Mouse (Mus musculus) activated CD4-positive, CD25-positive, alpha-beta regulatory T cell, adult 9 weeks (primary cell): Measurements from ENCODE around the gene Ipo4. TPM values are rescaled to one million over a fixed set of nuclear protein-coding genes. Genes with fewer than 3 reads are reported as not detected.

Source experiments
- polyA plus RNA-seq: library from polyadenylated mRNA; unstranded; fragments of 100-300 nt; shearing (Covaris generic); gene quantifications from one replicate; pipeline ENCODE4 v1.2.1, GENCODE M21; 2017

The Ipo4 gene
- polyA plus RNA-seq, result 74.4 TPM

GRCm38 (mm10) chr14:55635523-55636007 is at the start of gene Ipo4:
Gene Ipo4 (minus strand): TSS chr14:55635957.

DNA sequence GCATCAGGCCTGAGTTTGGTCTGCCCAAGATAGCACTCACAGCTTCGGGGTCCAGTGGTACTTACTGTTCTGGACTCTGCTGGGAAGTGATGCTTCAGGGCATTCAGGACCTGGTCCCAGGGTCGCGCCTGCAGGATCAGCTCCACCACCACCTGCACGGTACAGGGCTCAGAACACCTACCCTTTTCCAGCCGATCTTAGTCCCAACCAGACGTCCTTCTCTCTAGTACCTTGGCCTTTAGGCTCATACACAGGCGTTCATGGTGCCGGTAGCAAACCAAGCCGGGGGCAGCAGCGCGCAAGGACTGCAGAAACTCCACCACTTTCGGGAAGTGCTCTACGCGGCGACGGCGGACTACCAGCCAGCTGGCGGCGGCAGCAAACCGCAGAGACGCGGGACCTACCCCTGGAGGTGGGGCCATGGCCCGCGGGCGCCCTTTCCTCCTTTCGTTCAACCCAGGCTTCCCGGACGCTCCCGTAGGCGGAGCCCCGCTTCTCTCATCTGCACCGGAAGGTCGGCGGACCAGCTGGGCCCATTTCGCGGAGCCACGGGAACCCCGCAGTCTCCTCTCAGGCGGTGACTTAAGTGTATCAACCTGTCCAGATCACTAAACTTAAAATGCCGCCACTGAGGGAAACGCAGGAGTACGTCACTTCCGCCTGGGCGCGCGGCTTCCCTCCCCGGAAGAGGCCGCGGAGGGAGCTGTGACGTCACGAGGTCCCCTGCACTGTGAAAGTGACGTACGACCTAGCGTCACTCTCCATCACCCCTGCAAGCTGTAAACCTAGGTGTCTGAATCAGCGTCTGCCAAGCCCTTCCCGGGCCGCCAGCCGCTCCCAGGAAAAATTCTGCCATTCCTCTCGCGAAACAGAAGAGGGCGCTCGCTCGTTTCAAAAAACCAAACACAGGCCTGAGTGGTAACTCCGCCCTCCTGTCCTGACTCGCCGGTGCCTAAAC is 45.7 kb upstream of the Ipo4 start, which contains the start of gene Tinf2:
Gene Tinf2 (minus strand): TSS at position 661 of the 958 bp plus-strand sequence.

DNA sequence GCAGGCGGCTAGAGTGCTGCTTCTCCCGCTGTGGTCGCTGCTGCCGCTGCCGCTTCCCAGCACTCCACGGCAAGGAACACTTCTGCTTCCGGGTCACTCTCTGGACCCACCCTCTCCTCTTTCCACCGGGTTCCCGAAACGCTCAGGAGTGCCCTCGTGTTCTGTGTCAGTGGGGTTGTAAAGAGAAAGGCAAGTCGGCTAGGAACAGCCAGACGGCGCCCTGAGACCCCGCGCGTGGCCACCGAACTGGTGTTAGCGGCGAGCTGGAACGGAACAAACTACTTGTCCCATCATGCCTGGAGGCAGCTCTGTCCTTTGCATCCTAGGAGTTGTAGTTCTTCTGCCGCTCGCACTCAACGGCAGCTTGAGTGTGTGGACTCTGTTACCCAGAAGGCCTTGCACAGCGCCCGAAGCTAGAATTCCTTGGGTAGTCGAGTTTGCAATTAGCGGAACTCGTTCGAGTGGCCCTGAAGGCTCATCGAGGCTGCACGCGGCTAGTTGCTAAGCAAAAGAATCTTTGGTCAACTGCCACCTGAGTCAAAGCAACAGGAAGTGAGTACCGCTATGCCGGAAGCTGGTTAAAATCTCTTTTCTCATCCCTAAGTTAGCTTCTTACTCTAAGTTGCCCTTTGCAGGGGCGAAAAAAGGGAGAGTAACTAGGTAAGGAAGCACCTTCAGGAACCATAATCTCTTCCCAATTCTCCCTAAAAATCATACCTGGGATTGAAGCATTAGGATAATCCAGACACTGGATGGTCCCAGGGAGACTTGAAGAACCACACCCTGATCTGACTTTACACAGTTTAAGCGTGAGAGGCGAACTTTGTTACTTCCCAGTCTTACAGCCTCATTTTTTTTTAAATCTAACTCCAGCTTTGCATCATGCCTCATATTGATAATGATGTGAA is 36.3 kb upstream of the Ipo4 start, which contains the start of the genes Gmpr2 and Nedd8:
Gene Gmpr2 (plus strand): TSS at position 109 of the 908 bp plus-strand sequence.
Gene Nedd8 (minus strand): TSS at position 292 of the 908 bp plus-strand sequence.

GRCm38 (mm10) chr14:55659960-55660573 is 24.3 kb upstream of the Ipo4 start, which contains the start of gene Mdp1:
Gene Mdp1 (minus strand): TSS chr14:55660508.

GRCm38 (mm10) chr14:55649884-55650283 is 14.1 kb upstream of the Ipo4 start, which contains the start of gene Tssk4:
Gene Tssk4 (plus strand): TSS chr14:55650184.

GRCm38 (mm10) chr14:55643060-55643907 is 7.5 kb upstream of the Ipo4 start, which contains the start of gene Tm9sf1:
Gene Tm9sf1 (minus strand): TSS chr14:55643806.

DNA sequence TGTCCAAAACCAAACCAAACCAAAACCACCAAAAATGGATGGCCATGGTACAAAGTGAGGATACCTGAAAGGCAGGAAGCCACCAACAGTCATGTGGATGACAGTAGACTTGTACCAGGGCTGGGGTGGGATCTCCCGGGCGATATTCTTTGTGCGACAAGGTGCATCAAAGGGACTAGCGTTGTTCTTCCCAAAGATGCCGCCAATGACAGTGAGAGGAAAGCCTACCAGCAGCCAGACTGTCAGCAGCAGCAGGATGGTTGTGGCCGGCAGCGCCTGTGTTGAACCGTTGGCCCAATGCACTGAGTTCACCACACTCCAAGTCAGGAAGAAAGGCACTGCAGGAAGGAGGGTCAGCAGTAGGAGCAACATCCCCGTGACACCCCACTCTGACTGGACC is 2.0 kb upstream of the Ipo4 start, which contains the start of gene Gm49378:
Gene Gm49378 (minus strand): TSS at position 101 of the 400 bp plus-strand sequence.

GRCm38 (mm10) chr14:55617822-55618221 is 17.9 kb downstream of the Ipo4 start, which contains the start of gene Rec8:
Gene Rec8 (plus strand): TSS chr14:55618037.

GRCm38 (mm10) chr14:55603271-55603632 is 32.5 kb downstream of the Ipo4 start, which contains the start of gene Irf9:
Gene Irf9 (plus strand): TSS chr14:55603571.

DNA sequence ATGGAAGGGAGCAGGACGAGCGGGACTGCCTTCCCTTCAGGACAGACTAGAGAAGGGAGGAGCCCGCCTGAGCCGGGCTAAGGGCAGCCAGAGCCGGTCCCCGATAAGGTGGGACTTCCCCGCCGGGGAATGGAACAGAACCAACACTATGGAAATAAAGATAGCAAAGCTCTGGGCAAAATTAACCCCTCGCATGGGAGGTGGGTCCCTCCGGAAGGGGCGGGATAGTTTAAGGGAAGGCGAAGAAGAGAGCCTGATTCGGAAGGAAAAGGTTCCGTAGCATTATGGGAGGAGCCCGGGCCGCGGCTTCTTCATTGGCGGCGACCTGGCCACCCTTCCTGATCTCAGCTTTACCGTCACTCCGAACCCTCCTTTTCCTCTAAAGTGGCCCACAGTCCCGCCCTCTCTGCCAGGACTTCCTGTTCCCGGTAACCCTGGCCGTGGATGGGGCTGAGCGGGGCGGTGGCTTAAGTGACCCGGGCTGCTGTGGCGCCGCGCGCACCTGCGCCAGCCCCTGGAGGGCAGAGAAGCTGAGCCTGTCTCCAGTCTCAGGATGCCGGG is 44.3 kb downstream of the Ipo4 start, which contains the start of gene Rnf31:
Gene Rnf31 (plus strand): TSS at position 378 of the 561 bp plus-strand sequence.

GRCm38 (mm10) chr14:55590748-55591330 is 44.9 kb downstream of the Ipo4 start, which contains the start of gene Psme2:
Gene Psme2 (minus strand): TSS chr14:55591113.

GRCm38 (mm10) chr14:55584702-55585565 is 50.8 kb downstream of the Ipo4 start, which contains the start of gene Emc9:
Gene Emc9 (minus strand): TSS chr14:55585302.

GRCm38 (mm10) chr14:55577871-55578667 is 57.7 kb downstream of the Ipo4 start, which contains the start of gene Psme1:
Gene Psme1 (plus strand): TSS chr14:55578123.

Other genes starting within 250 kb of the Ipo4 start
- gene Dhrs4, start 157.2 kb downstream of the Ipo4 start, polyA plus RNA-seq, result 39.7 TPM
- not detected for gene Carmil3, start 145.3 kb downstream of the Ipo4 start, polyA plus RNA-seq
- gene Cpne6, start 125.5 kb downstream of the Ipo4 start, polyA plus RNA-seq, result not detected
- 0.07 TPM for gene Nrl, start 111.0 kb downstream of the Ipo4 start, polyA plus RNA-seq
- 46.5 TPM for gene Pck2, start 95.7 kb downstream of the Ipo4 start, polyA plus RNA-seq
- 159 TPM for gene Dcaf11, start 76.0 kb downstream of the Ipo4 start, polyA plus RNA-seq
- gene A730061H03Rik, start 75.6 kb downstream of the Ipo4 start, polyA plus RNA-seq, result 4.7 TPM
- gene Fitm1, start 60.3 kb downstream of the Ipo4 start, polyA plus RNA-seq, result not detected
- gene Psme1, start 57.8 kb downstream of the Ipo4 start, polyA plus RNA-seq, result 1,178 TPM
- 32.1 TPM for gene Emc9, start 50.7 kb downstream of the Ipo4 start, polyA plus RNA-seq
- gene Psme2, start 44.8 kb downstream of the Ipo4 start, polyA plus RNA-seq, result 1,001 TPM
- 79.7 TPM for gene Rnf31, start 44.2 kb downstream of the Ipo4 start, polyA plus RNA-seq
- 209 TPM for gene Irf9, start 32.4 kb downstream of the Ipo4 start, polyA plus RNA-seq
- gene Rec8, start 17.9 kb downstream of the Ipo4 start, polyA plus RNA-seq, result 10.1 TPM
- gene Gm49378, start 1.9 kb upstream of the Ipo4 start, polyA plus RNA-seq, result 2.5 TPM
- 95.5 TPM for gene Tm9sf1, start 7.8 kb upstream of the Ipo4 start, polyA plus RNA-seq
- 1.4 TPM for gene Tssk4, start 14.2 kb upstream of the Ipo4 start, polyA plus RNA-seq
- gene Mdp1, start 24.6 kb upstream of the Ipo4 start, polyA plus RNA-seq, result 120 TPM
- gene Gmpr2, start 36.0 kb upstream of the Ipo4 start, polyA plus RNA-seq, result 49.3 TPM
- 452 TPM for gene Nedd8, start 36.2 kb upstream of the Ipo4 start, polyA plus RNA-seq
- 62.3 TPM for gene Tinf2, start 45.9 kb upstream of the Ipo4 start, polyA plus RNA-seq
- gene Tgm1, start 78.0 kb upstream of the Ipo4 start, polyA plus RNA-seq, result 0.39 TPM
- 71.3 TPM for gene Rabggta, start 86.3 kb upstream of the Ipo4 start, polyA plus RNA-seq
- 56.9 TPM for gene Dhrs1, start 109.7 kb upstream of the Ipo4 start, polyA plus RNA-seq
- gene Nop9, start 109.7 kb upstream of the Ipo4 start, polyA plus RNA-seq, result 15.6 TPM
- gene Cideb, start 122.5 kb upstream of the Ipo4 start, polyA plus RNA-seq, result not detected
- gene Ltb4r2, start 125.5 kb upstream of the Ipo4 start, polyA plus RNA-seq, result not detected
- gene Ltb4r1, start 130.0 kb upstream of the Ipo4 start, polyA plus RNA-seq, result 3.1 TPM
- 0.11 TPM for gene Adcy4, start 148.1 kb upstream of the Ipo4 start, polyA plus RNA-seq
- 81.9 TPM for gene Ripk3, start 152.9 kb upstream of the Ipo4 start, polyA plus RNA-seq
- not detected for gene Nfatc4, start 187.2 kb upstream of the Ipo4 start, polyA plus RNA-seq
- 1.5 TPM for gene Nynrin, start 218.1 kb upstream of the Ipo4 start, polyA plus RNA-seq
- not detected for gene Cbln3, start 248.4 kb upstream of the Ipo4 start, polyA plus RNA-seq
- 115 TPM for gene Khnyn, start 249.0 kb upstream of the Ipo4 start, polyA plus RNA-seq